Mouse (Mus musculus): Measurements from ENCODE around the gene Fam189a1. TPM values are rescaled to one million over a fixed set of nuclear protein-coding genes. Genes with fewer than 3 reads are reported as not detected.

Fam189a1 gene
- polyA plus RNA-seq, 1 experiment from 2014 or later = 2.3 TPM

GRCm38 (mm10) chr7:64819683-64820082 is 336.7 kb downstream of the Fam189a1 start:
- Histone ChIP-seq H3K36me3 (ENCODE audit: control insufficient read depth, insufficient read depth, low read length) (no peaks in the 10 kb centered on the region), H3K9me3 (ENCODE audit: control insufficient read depth, low read length) (no peaks in the 10 kb centered on the region), H3K9ac (ENCODE audit: low read length) (no peak overlapping the region), H3K4me1 (replicated peaks; ENCODE audit: control insufficient read depth, insufficient read depth, low read length) (no peaks in the 10 kb centered on the region), H3K4me3 (ENCODE audit: low read depth, low read length) (no peak overlapping the region), H3K4me2 (ENCODE audit: low read length) (no peak overlapping the region), H3K27ac (ENCODE audit: low read depth) (no peak overlapping the region), H3K27me3 (replicated peaks; ENCODE audit: control insufficient read depth, insufficient read depth, low read length) (no peaks in the 10 kb centered on the region)
- 69% methylated on average over 9 of the region's 9 CpGs for WGBS
- DNase-seq (ENCODE audit: low spot score) (no peak), ATAC-seq (replicated peaks; ENCODE audit: low FRiP score, low TSS enrichment, low read depth) (no peak)

- 70% methylated on average over 6 of the region's 6 CpGs for whole genome bisulfite sequencing
- Histone ChIP-seq H3K27ac (ENCODE audit: low read depth) (no peak overlapping the region), H3K4me1 (replicated peaks; ENCODE audit: control insufficient read depth, insufficient read depth, low read length) (no peaks in the 10 kb centered on the region), H3K36me3 (ENCODE audit: control insufficient read depth, insufficient read depth, low read length) (no peaks in the 10 kb centered on the region), H3K9ac (ENCODE audit: low read length) (no peak overlapping the region), H3K9me3 (ENCODE audit: control insufficient read depth, low read length) (no peaks in the 10 kb centered on the region), H3K4me2 (ENCODE audit: low read length) (no peak overlapping the region), H3K27me3 (replicated peaks; ENCODE audit: control insufficient read depth, insufficient read depth, low read length) (no peaks in the 10 kb centered on the region), H3K4me3 (ENCODE audit: low read depth, low read length) (no peak overlapping the region)
- no peak for DNase-seq (ENCODE audit: low spot score)
- no peak for ATAC-seq (replicated peaks; ENCODE audit: low FRiP score, low TSS enrichment, low read depth)
These were observed 347.5 kb downstream of the Fam189a1 start for GRCm38 (mm10) chr7:64808876-64809275.

DNA sequence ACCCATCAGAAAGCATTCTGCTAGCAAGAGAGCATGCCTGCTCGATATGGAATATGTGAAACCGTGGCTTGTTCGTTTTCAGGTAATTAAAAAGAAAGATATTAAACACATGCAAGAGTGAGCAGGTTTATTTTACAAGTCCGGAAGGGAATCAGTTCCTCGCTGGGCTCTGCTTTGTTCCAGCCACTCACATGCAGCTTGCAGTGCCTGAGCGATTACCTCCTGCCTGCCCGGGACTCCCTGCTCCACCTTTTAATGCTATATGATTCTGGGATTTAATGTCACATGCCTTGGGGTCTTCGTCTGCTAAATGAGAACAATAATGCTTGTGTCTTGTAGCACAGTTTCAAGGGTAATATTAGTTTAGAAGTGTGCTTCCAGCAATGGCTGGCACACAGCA is 351.3 kb downstream of the Fam189a1 start:
- 81% methylated on average over 8 of the region's 8 CpGs for WGBS
- H3K36me3 ChIP-seq (ENCODE audit: control insufficient read depth, insufficient read depth, low read length) = no peaks in the 10 kb centered on the region
- ATAC-seq (replicated peaks; ENCODE audit: low FRiP score, low TSS enrichment, low read depth) = no peak
- no peak overlapping the region for H3K4me3 ChIP-seq (ENCODE audit: low read depth, low read length)
- no peaks in the 10 kb centered on the region for H3K4me1 ChIP-seq (replicated peaks; ENCODE audit: control insufficient read depth, insufficient read depth, low read length)
- no peaks in the 10 kb centered on the region for H3K9me3 ChIP-seq (ENCODE audit: control insufficient read depth, low read length)
- H3K27me3 ChIP-seq (replicated peaks; ENCODE audit: control insufficient read depth, insufficient read depth, low read length) = no peaks in the 10 kb centered on the region
- no peak overlapping the region for H3K9ac ChIP-seq (ENCODE audit: low read length)
- no peak for DNase-seq (ENCODE audit: low spot score)
- H3K4me2 ChIP-seq (ENCODE audit: low read length) = no peak overlapping the region
- H3K27ac ChIP-seq (ENCODE audit: low read depth) = no peak overlapping the region

- Histone ChIP-seq H3K4me3 (ENCODE audit: low read depth, low read length) (no peak overlapping the region), H3K9ac (ENCODE audit: low read length) (no peak overlapping the region), H3K9me3 (ENCODE audit: control insufficient read depth, low read length) (no peaks in the 10 kb centered on the region), H3K27me3 (replicated peaks; ENCODE audit: control insufficient read depth, insufficient read depth, low read length) (no peaks in the 10 kb centered on the region), H3K27ac (ENCODE audit: low read depth) (no peak overlapping the region), H3K36me3 (ENCODE audit: control insufficient read depth, insufficient read depth, low read length) (no peaks in the 10 kb centered on the region), H3K4me1 (replicated peaks; ENCODE audit: control insufficient read depth, insufficient read depth, low read length) (peaks cover 13% of the 10 kb centered on the region), H3K4me2 (ENCODE audit: low read length) (no peak overlapping the region)
- WGBS = 83% methylated on average over 6 of the region's 6 CpGs
- DNase-seq (ENCODE audit: low spot score) = no peak
- no peak for ATAC-seq (replicated peaks; ENCODE audit: low FRiP score, low TSS enrichment, low read depth)
These were observed 360.8 kb downstream of the Fam189a1 start for GRCm38 (mm10) chr7:64795554-64795953.

GRCm38 (mm10) chr7:64792031-64792430 is 364.3 kb downstream of the Fam189a1 start:
- ATAC-seq (replicated peaks; ENCODE audit: low FRiP score, low TSS enrichment, low read depth) (no peak), DNase-seq (ENCODE audit: low spot score) (no peak)
- no peak overlapping the region for H3K4me2 ChIP-seq (ENCODE audit: low read length)

GRCm38 (mm10) chr7:64791145-64791544 is 365.2 kb downstream of the Fam189a1 start:
- no peak for DNase-seq (ENCODE audit: low spot score)
- H3K9me3 ChIP-seq (ENCODE audit: control insufficient read depth, low read length) = no peaks in the 10 kb centered on the region
- H3K4me1 ChIP-seq (replicated peaks; ENCODE audit: control insufficient read depth, insufficient read depth, low read length) = peaks cover 13% of the 10 kb centered on the region
- no peak overlapping the region for H3K4me3 ChIP-seq (ENCODE audit: low read depth, low read length)
- peak overlapping the region; percentile 54; the same call in 1 of the 2 replicates for H3K27ac ChIP-seq (ENCODE audit: low read depth)
- no peaks in the 10 kb centered on the region for H3K36me3 ChIP-seq (ENCODE audit: control insufficient read depth, insufficient read depth, low read length)
- H3K4me2 ChIP-seq (ENCODE audit: low read length) = no peak overlapping the region
- WGBS = 43% methylated on average over 9 of the region's 9 CpGs
- ATAC-seq (replicated peaks; ENCODE audit: low FRiP score, low TSS enrichment, low read depth) = no peak
- H3K27me3 ChIP-seq (replicated peaks; ENCODE audit: control insufficient read depth, insufficient read depth, low read length) = no peaks in the 10 kb centered on the region
- H3K9ac ChIP-seq (ENCODE audit: low read length) = no peak overlapping the region

More at GRCm38 (mm10) chr7:64792031-64792430, 364.3 kb downstream of the Fam189a1 start:
- Histone ChIP-seq H3K27ac (ENCODE audit: low read depth) (peak overlapping the region; percentile 7; the same call in 1 of the 2 replicates), H3K36me3 (ENCODE audit: control insufficient read depth, insufficient read depth, low read length) (no peaks in the 10 kb centered on the region), H3K9me3 (ENCODE audit: control insufficient read depth, low read length) (no peaks in the 10 kb centered on the region), H3K27me3 (replicated peaks; ENCODE audit: control insufficient read depth, insufficient read depth, low read length) (no peaks in the 10 kb centered on the region), H3K9ac (ENCODE audit: low read length) (no peak overlapping the region), H3K4me3 (ENCODE audit: low read depth, low read length) (no peak overlapping the region), H3K4me1 (replicated peaks; ENCODE audit: control insufficient read depth, insufficient read depth, low read length) (peaks cover 13% of the 10 kb centered on the region)
- WGBS = 48% methylated on average over 8 of the region's 8 CpGs

- H3K4me3 ChIP-seq (ENCODE audit: low read depth, low read length) = no peak overlapping the region
- no peak overlapping the region for H3K27ac ChIP-seq (ENCODE audit: low read depth)
- 75% methylated on average over 3 of the region's 3 CpGs for WGBS
- H3K36me3 ChIP-seq (ENCODE audit: control insufficient read depth, insufficient read depth, low read length) = no peaks in the 10 kb centered on the region
- H3K9ac ChIP-seq (ENCODE audit: low read length) = no peak overlapping the region
- no peaks in the 10 kb centered on the region for H3K4me1 ChIP-seq (replicated peaks; ENCODE audit: control insufficient read depth, insufficient read depth, low read length)
- H3K27me3 ChIP-seq (replicated peaks; ENCODE audit: control insufficient read depth, insufficient read depth, low read length) = no peaks in the 10 kb centered on the region
- ATAC-seq (replicated peaks; ENCODE audit: low FRiP score, low TSS enrichment, low read depth) = no peak
- no peaks in the 10 kb centered on the region for H3K9me3 ChIP-seq (ENCODE audit: control insufficient read depth, low read length)
- DNase-seq (ENCODE audit: low spot score) = no peak
- H3K4me2 ChIP-seq (ENCODE audit: low read length) = no peak overlapping the region
These were observed 371.3 kb downstream of the Fam189a1 start for GRCm38 (mm10) chr7:64785040-64785439.

DNA sequence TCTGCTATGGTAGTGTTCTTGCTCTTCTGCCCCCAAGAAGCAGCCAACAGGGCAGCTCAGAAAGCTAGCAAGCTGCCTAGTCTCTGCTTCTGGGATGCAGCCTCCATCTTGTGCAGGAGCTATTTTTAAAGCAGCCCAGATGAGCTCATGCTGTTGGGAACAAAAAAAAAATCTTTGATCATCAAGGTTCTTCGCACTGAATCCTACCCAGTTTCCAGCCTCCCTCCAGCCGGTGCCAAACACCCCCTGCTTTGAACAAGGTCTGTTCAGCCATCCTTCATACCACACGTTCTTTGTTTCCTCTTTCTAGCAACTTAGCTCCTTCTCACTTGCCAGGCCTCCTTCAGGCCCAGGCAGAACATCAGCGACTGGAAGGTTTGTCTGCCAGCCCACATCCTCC is 376.9 kb downstream of the Fam189a1 start:
- no peak for DNase-seq (ENCODE audit: low spot score)

DNA sequence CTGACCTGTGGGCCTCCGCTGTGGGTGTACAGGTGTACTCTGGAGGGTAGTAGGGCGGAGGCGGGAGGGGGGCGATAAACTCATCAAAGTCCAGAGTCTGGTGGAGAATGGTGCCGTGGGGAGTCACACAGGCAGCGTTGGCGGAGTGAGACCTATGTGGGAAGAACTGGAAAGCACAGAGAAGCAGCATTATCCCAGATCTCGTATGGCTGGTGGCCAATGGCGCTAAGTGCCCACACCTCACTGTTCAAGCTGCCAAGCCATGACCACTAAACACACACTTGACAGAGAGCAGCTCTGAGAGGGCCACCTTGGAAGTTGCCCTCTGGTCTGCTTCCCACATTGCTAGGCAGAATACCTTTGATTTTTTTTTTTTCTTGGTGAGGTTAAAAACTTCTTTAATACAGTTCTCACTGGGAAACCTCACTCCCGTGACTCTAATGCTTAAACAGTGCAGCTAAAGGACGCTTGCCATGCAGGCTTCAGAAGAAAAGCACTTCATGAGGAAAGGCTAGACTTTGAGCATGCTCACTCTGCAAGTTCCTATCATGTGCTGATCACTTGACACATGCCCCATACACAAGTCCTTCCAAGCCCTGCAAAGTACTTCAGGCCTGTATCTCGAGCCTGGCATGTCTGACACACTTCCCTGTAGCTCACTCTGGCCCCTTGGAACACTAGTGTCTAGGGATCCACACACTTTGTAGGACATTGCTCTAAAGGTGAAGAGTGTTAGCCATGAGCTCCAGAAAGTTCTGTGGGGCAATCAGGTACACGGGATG is 379.5 kb downstream of the Fam189a1 start:
- no peaks in the 10 kb centered on the region for H3K27me3 ChIP-seq (replicated peaks; ENCODE audit: control insufficient read depth, insufficient read depth, low read length)
- no peaks in the 10 kb centered on the region for H3K36me3 ChIP-seq (ENCODE audit: control insufficient read depth, insufficient read depth, low read length)
- no peak for DNase-seq (ENCODE audit: low spot score)
- no peaks in the 10 kb centered on the region for H3K4me1 ChIP-seq (replicated peaks; ENCODE audit: control insufficient read depth, insufficient read depth, low read length)
- ATAC-seq (replicated peaks; ENCODE audit: low FRiP score, low TSS enrichment, low read depth) = no peak
- no peak overlapping the region for H3K4me2 ChIP-seq (ENCODE audit: low read length)
- H3K9ac ChIP-seq (ENCODE audit: low read length) = no peak overlapping the region
- H3K4me3 ChIP-seq (ENCODE audit: low read depth, low read length) = no peak overlapping the region
- H3K9me3 ChIP-seq (ENCODE audit: control insufficient read depth, low read length) = no peaks in the 10 kb centered on the region
- WGBS = 86% methylated on average over 13 of the region's 13 CpGs
- H3K27ac ChIP-seq (ENCODE audit: low read depth) = no peak overlapping the region

More for the DNA sequence above, 376.9 kb downstream of the Fam189a1 start:
- H3K4me3 ChIP-seq (ENCODE audit: low read depth, low read length) = no peak overlapping the region
- no peaks in the 10 kb centered on the region for H3K36me3 ChIP-seq (ENCODE audit: control insufficient read depth, insufficient read depth, low read length)
- no peak for ATAC-seq (replicated peaks; ENCODE audit: low FRiP score, low TSS enrichment, low read depth)
- no peaks in the 10 kb centered on the region for H3K4me1 ChIP-seq (replicated peaks; ENCODE audit: control insufficient read depth, insufficient read depth, low read length)
- 70% methylated on average over 4 of the region's 4 CpGs for WGBS
- H3K9me3 ChIP-seq (ENCODE audit: control insufficient read depth, low read length) = no peaks in the 10 kb centered on the region
- no peak overlapping the region for H3K27ac ChIP-seq (ENCODE audit: low read depth)
- H3K9ac ChIP-seq (ENCODE audit: low read length) = no peak overlapping the region
- no peak overlapping the region for H3K4me2 ChIP-seq (ENCODE audit: low read length)
- no peaks in the 10 kb centered on the region for H3K27me3 ChIP-seq (replicated peaks; ENCODE audit: control insufficient read depth, insufficient read depth, low read length)
